Mouse (Mus musculus) small intestine, adult 2 months (tissue): ENCODE measurements around the gene Ttc28. TPM values are rescaled to one million over a fixed set of nuclear protein-coding genes. Genes with fewer than 3 reads are reported as not detected.

Experiments used
- H3K27ac ChIP-seq: fragments of 200-500 bp; 2 replicates; pipeline ENCODE4 v1.5.1; 2012; ENCODE audit warnings: low read depth, low read length, control low read depth, inconsistent platforms; ENCODE audit not compliant: insufficient read depth
- H3K27me3 ChIP-seq: fragments of 200-500 bp; 2 replicates; pipeline ENCODE4 v1.6.1; 2012; ENCODE audit warnings: mild to moderate bottlenecking, moderate library complexity, low read length, inconsistent platforms; ENCODE audit not compliant: control insufficient read depth, insufficient read depth
- H3K36me3 ChIP-seq: fragments of 200-500 bp; 2 replicates; pipeline ENCODE4 v1.6.1; 2012; ENCODE audit warnings: mild to moderate bottlenecking, low read length, control low read depth, inconsistent platforms; ENCODE audit not compliant: control insufficient read depth, insufficient read depth
- H3K4me1 ChIP-seq: fragments of 200-500 bp; 2 replicates; pipeline ENCODE4 v1.6.1; 2012; ENCODE audit warnings: low read length, inconsistent platforms, mixed read lengths; ENCODE audit not compliant: control insufficient read depth, insufficient read depth, insufficient read length
- H3K4me3 ChIP-seq: fragments of 200-500 bp; 2 replicates; pipeline ENCODE4 v1.5.1; 2012; ENCODE audit warnings: low read depth, mild to moderate bottlenecking, control low read depth, inconsistent platforms, low read length, moderate library complexity
- CTCF ChIP-seq: fragments of 200-500 bp; IDR thresholded peaks from 2 replicates; pipeline ENCODE4 v1.5.1; 2012; ENCODE audit warnings: low read depth, mild to moderate bottlenecking, control low read depth, inconsistent platforms, low read length, moderate library complexity, mixed read lengths; ENCODE audit not compliant: insufficient replicate concordance, insufficient read length; ENCODE audit errors: extremely low read depth
- POLR2A ChIP-seq: fragments of 200-500 bp; IDR thresholded peaks from 2 replicates; pipeline ENCODE4 v1.6.1; 2012; ENCODE audit warnings: low read depth, mild to moderate bottlenecking, control low read depth, inconsistent platforms, low read length, moderate library complexity
- WGBS: fragments of 180-500 bp; shearing (Covaris S2); methylation state at CpG from one replicate; pipeline ENCODE4 v1.1.7; 2018; 5-methylcytosine and 5-hydroxymethylcytosine counted together
- polyA plus RNA-seq: library from polyadenylated mRNA; depleted of rRNA; stranded (reverse); fragments of >200 nt; gene quantifications from 2 replicates; pipeline ENCODE4 v1.2.3, GENCODE M21; 2012

Gene Ttc28
- polyA plus RNA-seq, 1 experiment = 3.2 TPM

DNA sequence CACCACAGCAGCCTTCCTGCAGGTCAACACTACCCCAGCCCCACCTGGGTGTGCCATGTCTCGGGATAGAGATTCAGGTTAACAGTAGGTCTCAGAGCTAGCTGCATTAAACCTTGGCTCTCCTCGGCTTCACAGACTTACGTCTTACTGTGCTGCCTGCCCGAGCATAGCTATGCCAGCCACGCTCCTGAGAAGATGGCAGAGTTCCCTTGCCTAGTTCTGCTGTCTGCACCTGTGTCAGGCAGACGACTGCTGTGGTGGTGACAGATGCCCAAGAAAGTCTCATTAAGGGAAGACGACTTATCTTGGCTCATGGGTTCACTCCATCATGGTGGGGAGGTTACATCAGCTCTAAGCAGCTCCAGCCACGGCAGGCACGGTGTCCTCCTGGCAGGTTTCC, 278.7 kb downstream of the Ttc28 start:
- no peak overlapping the region for H3K4me3 ChIP-seq
- no peaks in the 10 kb centered on the region for H3K4me1 ChIP-seq
- H3K27ac ChIP-seq = no peak overlapping the region
- no peaks in the 10 kb centered on the region for H3K36me3 ChIP-seq
- WGBS = 90% methylated on average over 9 of the region's 9 CpGs
- H3K27me3 ChIP-seq = no peaks in the 10 kb centered on the region
- TF ChIP-seq CTCF = no peak
- no peak for TF ChIP-seq POLR2A

- H3K27ac ChIP-seq = no peak overlapping the region
- no peaks in the 10 kb centered on the region for H3K4me1 ChIP-seq
- H3K27me3 ChIP-seq = no peaks in the 10 kb centered on the region
- no peak for TF ChIP-seq CTCF
- TF ChIP-seq POLR2A = no peak
- H3K36me3 ChIP-seq = no peaks in the 10 kb centered on the region
- H3K4me3 ChIP-seq = no peak overlapping the region
- 48% methylated on average over 23 of the region's 23 CpGs for WGBS
Observed at GRCm38 (mm10) chr5:111159628-111160321, 280.2 kb downstream of the Ttc28 start.

DNA sequence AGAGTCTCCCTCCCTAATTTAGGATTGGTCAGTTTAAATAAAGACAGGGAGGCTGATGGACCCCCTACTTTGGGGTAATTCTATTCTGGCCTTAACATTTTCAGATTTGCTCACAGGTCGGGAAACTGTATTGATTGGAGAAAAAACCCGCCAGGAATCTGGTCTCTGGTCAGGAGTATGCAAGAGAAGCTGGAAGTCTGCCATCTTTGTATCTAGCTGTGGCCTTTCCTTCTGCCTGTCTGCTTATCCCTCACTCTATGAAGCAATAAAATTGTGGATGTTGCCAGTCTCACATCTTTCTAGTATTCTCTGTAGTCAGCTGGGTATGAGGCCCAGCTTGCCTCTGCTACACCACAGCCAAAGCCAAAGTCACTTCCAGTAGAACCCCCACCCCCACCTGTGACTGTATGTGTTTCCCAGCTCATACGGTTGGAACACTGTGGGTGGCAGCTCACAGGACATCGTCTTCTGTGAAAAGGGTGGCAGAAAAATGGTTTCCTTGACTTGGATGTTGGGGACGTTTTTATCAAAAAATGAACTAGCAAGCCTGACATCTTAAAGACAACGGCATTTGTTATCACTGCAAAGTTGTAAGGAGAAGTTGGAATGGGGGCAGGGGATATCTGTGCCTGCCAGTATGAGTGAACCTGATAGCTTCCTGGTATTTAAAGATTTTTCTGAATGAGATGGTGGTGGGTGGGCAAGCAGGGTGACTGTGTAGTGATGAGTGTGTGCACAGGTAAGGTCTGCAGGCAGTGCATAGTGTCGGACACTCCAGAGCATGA, 281.7 kb downstream of the Ttc28 start:
- WGBS = 68% methylated on average over 7 of the region's 7 CpGs
- TF ChIP-seq CTCF (no peak), POLR2A (no peak)
- H3K36me3 ChIP-seq = no peaks in the 10 kb centered on the region
- H3K27me3 ChIP-seq = no peaks in the 10 kb centered on the region
- no peak overlapping the region for H3K27ac ChIP-seq
- H3K4me1 ChIP-seq = no peaks in the 10 kb centered on the region
- H3K4me3 ChIP-seq = no peak overlapping the region

DNA sequence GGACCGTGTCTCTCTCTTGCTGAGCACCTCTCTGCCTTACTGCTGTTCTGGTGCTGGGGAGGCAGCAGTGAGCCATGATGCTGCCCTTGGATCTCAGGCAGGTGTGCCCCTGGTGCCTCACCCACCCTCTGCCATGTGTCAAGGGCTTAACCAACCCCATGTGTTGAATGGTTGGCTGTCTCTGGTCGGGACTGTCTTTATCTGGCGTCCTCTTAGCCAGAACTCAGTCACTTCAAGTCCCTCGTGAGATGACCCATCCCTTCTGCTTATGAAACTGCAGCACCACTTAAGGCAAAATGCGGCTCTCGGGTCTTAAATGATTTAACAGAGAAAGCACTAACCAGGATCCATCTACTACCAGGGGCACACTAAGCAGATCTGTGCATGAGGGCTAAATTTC, 283.3 kb downstream of the Ttc28 start:
- 67% methylated on average over 6 of the region's 6 CpGs for WGBS
- no peaks in the 10 kb centered on the region for H3K27me3 ChIP-seq
- H3K4me1 ChIP-seq = no peaks in the 10 kb centered on the region
- TF ChIP-seq CTCF (no peak), POLR2A (no peak)
- H3K27ac ChIP-seq = no peak overlapping the region
- no peaks in the 10 kb centered on the region for H3K36me3 ChIP-seq
- H3K4me3 ChIP-seq = no peak overlapping the region

DNA sequence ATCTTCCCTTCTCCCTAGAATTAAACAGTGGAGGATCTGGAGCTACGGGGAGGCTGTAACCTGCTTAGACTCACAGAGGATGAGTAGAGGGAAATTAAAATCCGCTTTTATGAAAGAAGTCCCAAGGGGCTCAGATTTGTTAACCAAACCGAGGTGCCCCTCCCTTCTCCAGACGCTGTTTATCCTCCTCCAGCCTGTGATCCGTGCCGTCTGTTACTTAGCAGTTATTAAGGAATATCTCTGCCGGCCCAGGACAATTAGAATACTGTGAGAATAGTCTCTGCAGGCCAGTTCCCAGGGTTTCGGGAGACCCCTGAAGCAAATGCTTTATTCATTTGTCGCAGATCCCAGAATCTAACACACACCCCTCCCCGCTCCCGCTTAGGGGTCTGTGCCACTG, 283.8 kb downstream of the Ttc28 start:
- no peaks in the 10 kb centered on the region for H3K36me3 ChIP-seq
- H3K27me3 ChIP-seq = no peaks in the 10 kb centered on the region
- no peak overlapping the region for H3K27ac ChIP-seq
- TF ChIP-seq CTCF (no peak), POLR2A (no peak)
- no peaks in the 10 kb centered on the region for H3K4me1 ChIP-seq
- no peak overlapping the region for H3K4me3 ChIP-seq
- 80% methylated on average over 11 of the region's 11 CpGs for WGBS

GRCm38 (mm10) chr5:111164348-111164920, 284.8 kb downstream of the Ttc28 start:
- H3K27me3 ChIP-seq = no peaks in the 10 kb centered on the region

DNA sequence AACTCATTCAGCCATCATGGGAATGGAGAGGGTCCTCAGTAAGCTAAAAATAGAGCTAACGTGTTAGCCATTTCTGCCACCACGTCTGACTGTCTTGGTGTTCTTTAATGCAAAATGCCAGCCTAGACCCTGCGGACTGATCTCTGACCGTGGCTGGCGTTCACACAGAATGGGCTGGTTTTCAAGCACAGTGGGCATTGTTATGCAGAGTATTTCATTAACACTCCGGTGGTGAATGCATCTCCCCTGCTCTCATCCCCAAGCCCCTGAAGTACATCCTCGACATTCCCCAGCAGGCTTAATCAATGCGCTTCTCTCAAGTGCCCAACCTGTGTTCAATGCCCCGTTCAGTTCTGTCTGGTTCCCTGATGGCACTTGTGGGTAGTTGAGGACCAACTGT, 290.8 kb downstream of the Ttc28 start:
- H3K27me3 ChIP-seq = no peaks in the 10 kb centered on the region
- no peak for TF ChIP-seq POLR2A
- TF ChIP-seq CTCF = no peak
- H3K36me3 ChIP-seq = no peaks in the 10 kb centered on the region
- no peak overlapping the region for H3K27ac ChIP-seq
- 88% methylated on average over 9 of the region's 9 CpGs for WGBS
- H3K4me1 ChIP-seq = peaks cover under 1% of the 10 kb centered on the region; the same call in 1 of the 2 replicates
- H3K4me3 ChIP-seq = no peak overlapping the region

More at GRCm38 (mm10) chr5:111164348-111164920, 284.8 kb downstream of the Ttc28 start:
- 61% methylated on average over 9 of the region's 9 CpGs for WGBS
- H3K4me3 ChIP-seq = no peak overlapping the region
- H3K36me3 ChIP-seq = no peaks in the 10 kb centered on the region
- H3K27ac ChIP-seq = no peak overlapping the region
- H3K4me1 ChIP-seq = no peaks in the 10 kb centered on the region
- TF ChIP-seq POLR2A (no peak), CTCF (no peak)
